21 mouse cellular contexts compared by ENCODE assay signal in genomic region chr15:59715951-59716350, GRCm38 (mm10).
"Had no signal": no experiment of that assay in that cellular context is flagged by ENCODE, and none has a peak within 500 bp of the region (broad histone marks: within the 10 kb centered on the region; RNA-seq: fewer than 3 reads in every experiment).

No protein-coding gene starts in this region.

- H3K4me1 ChIP-seq: midbrain, embryonic 13.5 days; neural tube, embryonic 15.5 days had no signal

- H3K27ac ChIP-seq: lung, embryonic 15.5 days; midbrain, embryonic 13.5 days; neural tube, embryonic 13.5 days; neural tube, embryonic 15.5 days had no signal

- H3K4me3 ChIP-seq: lung, embryonic 15.5 days; megakaryocyte, embryonic 14.5 days; midbrain, embryonic 13.5 days; myocyte; neural tube, embryonic 13.5 days; neural tube, embryonic 15.5 days had no signal

- H3K9me3 ChIP-seq: lung, embryonic 15.5 days; megakaryocyte, embryonic 14.5 days; midbrain, embryonic 13.5 days; neural tube, embryonic 13.5 days; neural tube, embryonic 15.5 days had no signal

- H3K36me3 ChIP-seq: lung, embryonic 15.5 days; midbrain, embryonic 13.5 days; neural tube, embryonic 13.5 days; neural tube, embryonic 15.5 days had no signal

- DNase-seq: liver, postnatal 0 days; lung, adult 2 months; lung, postnatal 14 days; lung, postnatal 36 days; retina, postnatal 1 day; right cerebral cortex, adult 18-20 months; right cerebral cortex, postnatal 25 days; right cerebral cortex, postnatal 4 days; spleen, adult 18-20 months; thymus, adult 18-20 months; thymus, postnatal 14 days; thymus, postnatal 36 days had no signal

- H3K9ac ChIP-seq: liver, postnatal 0 days; lung, embryonic 15.5 days; midbrain, embryonic 13.5 days; neural tube, embryonic 13.5 days; neural tube, embryonic 15.5 days had no signal

- ATAC-seq: lung, postnatal 0 days; midbrain, embryonic 13.5 days; midbrain, embryonic 16.5 days had no signal

- H3K4me2 ChIP-seq: lung, embryonic 15.5 days; midbrain, embryonic 11.5 days; midbrain, embryonic 13.5 days; neural tube, embryonic 13.5 days; neural tube, embryonic 15.5 days had no signal

- H3K27me3 ChIP-seq: lung, embryonic 15.5 days; midbrain, embryonic 13.5 days; neural tube, embryonic 13.5 days; neural tube, embryonic 15.5 days had no signal
